Mouse (Mus musculus): ENCODE results near the gene Cav1. TPM values are rescaled to one million over a fixed set of nuclear protein-coding genes. Genes with fewer than 3 reads are reported as not detected.

The Cav1 gene
- polyA plus RNA-seq, 1 experiment from 2014 or later: 98.7 TPM

- 24% methylated on average over 11 of the region's 11 CpGs for WGBS
- Histone ChIP-seq H3K27me3 (no peaks in the 10 kb centered on the region), H3K9ac (no peak overlapping the region), H3K4me3 (replicated peaks) (peak overlapping the region; percentile 23; the same call in 1 of the 2 replicates), H3K36me3 (no peaks in the 10 kb centered on the region), H3K9me3 (replicated peaks) (no peaks in the 10 kb centered on the region), H3K4me1 (peaks cover 8% of the 10 kb centered on the region; the same call in 1 of the 2 replicates), H3K4me2 (peak overlapping the region; percentile 46), H3K27ac (no peak overlapping the region)
- peak; percentile 46; the same call in 1 of the 2 replicates for ATAC-seq (replicated peaks; ENCODE audit: low FRiP score)
Measured at GRCm38 (mm10) chr6:17327216-17327615, 21.1 kb downstream of the Cav1 start.

GRCm38 (mm10) chr6:17329801-17330200, 23.7 kb downstream of the Cav1 start:
- Histone ChIP-seq H3K36me3 (no peaks in the 10 kb centered on the region), H3K27ac (no peak overlapping the region), H3K4me3 (replicated peaks) (no peak overlapping the region), H3K4me2 (no peak overlapping the region), H3K4me1 (peaks cover 8% of the 10 kb centered on the region; the same call in 1 of the 2 replicates), H3K9ac (no peak overlapping the region), H3K9me3 (replicated peaks) (no peaks in the 10 kb centered on the region), H3K27me3 (no peaks in the 10 kb centered on the region)
- 82% methylated on average over 3 of the region's 3 CpGs for WGBS
- no peak for ATAC-seq (replicated peaks; ENCODE audit: low FRiP score)

GRCm38 (mm10) chr6:17337724-17338123, 31.6 kb downstream of the Cav1 start:
- Histone ChIP-seq H3K27ac (no peak overlapping the region), H3K4me3 (replicated peaks) (no peak overlapping the region), H3K36me3 (no peaks in the 10 kb centered on the region), H3K4me2 (no peak overlapping the region), H3K4me1 (no peaks in the 10 kb centered on the region), H3K27me3 (no peaks in the 10 kb centered on the region), H3K9me3 (replicated peaks) (no peaks in the 10 kb centered on the region), H3K9ac (no peak overlapping the region)
- WGBS: 95% methylated on average over 2 of the region's 2 CpGs
- no peak for ATAC-seq (replicated peaks; ENCODE audit: low FRiP score)

GRCm38 (mm10) chr6:17340406-17340805, 34.3 kb downstream of the Cav1 start:
- no peaks in the 10 kb centered on the region for H3K36me3 ChIP-seq
- H3K4me3 ChIP-seq (replicated peaks): no peak overlapping the region
- no peak overlapping the region for H3K27ac ChIP-seq
- no peaks in the 10 kb centered on the region for H3K27me3 ChIP-seq
- no peak overlapping the region for H3K9ac ChIP-seq
- no peak for ATAC-seq (replicated peaks; ENCODE audit: low FRiP score)
- no peaks in the 10 kb centered on the region for H3K4me1 ChIP-seq
- H3K4me2 ChIP-seq: no peak overlapping the region
- no peaks in the 10 kb centered on the region for H3K9me3 ChIP-seq (replicated peaks)
- 9% methylated on average over 2 of the region's 2 CpGs for WGBS

- H3K27me3 ChIP-seq: no peaks in the 10 kb centered on the region
- H3K9me3 ChIP-seq (replicated peaks): no peaks in the 10 kb centered on the region
- H3K36me3 ChIP-seq: no peaks in the 10 kb centered on the region
- H3K9ac ChIP-seq: no peak overlapping the region
- H3K27ac ChIP-seq: no peak overlapping the region
- H3K4me2 ChIP-seq: no peak overlapping the region
- H3K4me3 ChIP-seq (replicated peaks): no peak overlapping the region
- ATAC-seq (replicated peaks; ENCODE audit: low FRiP score): no peak
- WGBS: 82% methylated on average over 3 of the region's 3 CpGs
- H3K4me1 ChIP-seq: no peaks in the 10 kb centered on the region
Measured at GRCm38 (mm10) chr6:17348011-17348410, 41.9 kb downstream of the Cav1 start.

- no peaks in the 10 kb centered on the region for H3K9me3 ChIP-seq (replicated peaks)
Measured at GRCm38 (mm10) chr6:17350803-17351202, 44.7 kb downstream of the Cav1 start.

GRCm38 (mm10) chr6:17358896-17359690, 53.0 kb downstream of the Cav1 start:
- no peaks in the 10 kb centered on the region for H3K4me1 ChIP-seq
- H3K4me2 ChIP-seq: no peak overlapping the region
- WGBS: 16% methylated on average over 6 of the region's 6 CpGs
- no peaks in the 10 kb centered on the region for H3K9me3 ChIP-seq (replicated peaks)
- no peak overlapping the region for H3K9ac ChIP-seq
- no peaks in the 10 kb centered on the region for H3K27me3 ChIP-seq
- no peak overlapping the region for H3K27ac ChIP-seq
- H3K4me3 ChIP-seq (replicated peaks): no peak overlapping the region
- no peak for ATAC-seq (replicated peaks; ENCODE audit: low FRiP score)
- no peaks in the 10 kb centered on the region for H3K36me3 ChIP-seq

More at GRCm38 (mm10) chr6:17350803-17351202, 44.7 kb downstream of the Cav1 start:
- Histone ChIP-seq H3K4me3 (replicated peaks) (no peak overlapping the region), H3K27ac (no peak overlapping the region), H3K4me1 (no peaks in the 10 kb centered on the region), H3K27me3 (no peaks in the 10 kb centered on the region), H3K9ac (no peak overlapping the region), H3K4me2 (no peak overlapping the region), H3K36me3 (no peaks in the 10 kb centered on the region)
- ATAC-seq (replicated peaks; ENCODE audit: low FRiP score): no peak
- 78% methylated on average over 5 of the region's 5 CpGs for WGBS

- no peaks in the 10 kb centered on the region for H3K36me3 ChIP-seq
- no peaks in the 10 kb centered on the region for H3K9me3 ChIP-seq (replicated peaks)
- H3K4me2 ChIP-seq: no peak overlapping the region
- WGBS: 44% methylated on average over 3 of the region's 3 CpGs
- no peaks in the 10 kb centered on the region for H3K27me3 ChIP-seq
- no peak overlapping the region for H3K4me3 ChIP-seq (replicated peaks)
- H3K9ac ChIP-seq: no peak overlapping the region
- ATAC-seq (replicated peaks; ENCODE audit: low FRiP score): no peak
- no peaks in the 10 kb centered on the region for H3K4me1 ChIP-seq
- H3K27ac ChIP-seq: no peak overlapping the region
Measured at GRCm38 (mm10) chr6:17362771-17363170, 56.6 kb downstream of the Cav1 start.

- Histone ChIP-seq H3K4me3 (replicated peaks) (no peak overlapping the region), H3K4me1 (no peaks in the 10 kb centered on the region), H3K36me3 (no peaks in the 10 kb centered on the region), H3K27me3 (no peaks in the 10 kb centered on the region), H3K27ac (no peak overlapping the region), H3K9ac (no peak overlapping the region), H3K4me2 (no peak overlapping the region), H3K9me3 (replicated peaks) (no peaks in the 10 kb centered on the region)
- 87% methylated on average over 17 of the region's 17 CpGs for WGBS
- ATAC-seq (replicated peaks; ENCODE audit: low FRiP score): no peak
Measured at GRCm38 (mm10) chr6:17363446-17364179, 57.5 kb downstream of the Cav1 start.

- Histone ChIP-seq H3K36me3 (no peaks in the 10 kb centered on the region), H3K27me3 (no peaks in the 10 kb centered on the region), H3K4me3 (replicated peaks) (no peak overlapping the region), H3K4me1 (no peaks in the 10 kb centered on the region), H3K9ac (no peak overlapping the region), H3K4me2 (no peak overlapping the region), H3K9me3 (replicated peaks) (no peaks in the 10 kb centered on the region), H3K27ac (no peak overlapping the region)
- no peak for ATAC-seq (replicated peaks; ENCODE audit: low FRiP score)
- 90% methylated on average over 5 of the region's 5 CpGs for WGBS
Measured at GRCm38 (mm10) chr6:17374326-17374725, 68.2 kb downstream of the Cav1 start.

GRCm38 (mm10) chr6:17377371-17377770, 71.2 kb downstream of the Cav1 start:
- Histone ChIP-seq H3K4me3 (replicated peaks) (no peak overlapping the region), H3K4me2 (no peak overlapping the region), H3K9me3 (replicated peaks) (no peaks in the 10 kb centered on the region), H3K27me3 (no peaks in the 10 kb centered on the region), H3K4me1 (no peaks in the 10 kb centered on the region), H3K36me3 (no peaks in the 10 kb centered on the region), H3K9ac (no peak overlapping the region), H3K27ac (no peak overlapping the region)
- ATAC-seq (replicated peaks; ENCODE audit: low FRiP score): no peak
- WGBS: 65% methylated on average over 2 of the region's 2 CpGs

- no peak overlapping the region for H3K9ac ChIP-seq
- 89% methylated on average over 3 of the region's 3 CpGs for WGBS
- no peaks in the 10 kb centered on the region for H3K36me3 ChIP-seq
- no peak for ATAC-seq (replicated peaks; ENCODE audit: low FRiP score)
- no peak overlapping the region for H3K4me3 ChIP-seq (replicated peaks)
- H3K27ac ChIP-seq: no peak overlapping the region
- no peaks in the 10 kb centered on the region for H3K9me3 ChIP-seq (replicated peaks)
- no peaks in the 10 kb centered on the region for H3K4me1 ChIP-seq
- H3K4me2 ChIP-seq: no peak overlapping the region
- H3K27me3 ChIP-seq: no peaks in the 10 kb centered on the region
Measured at GRCm38 (mm10) chr6:17380102-17380501, 74.0 kb downstream of the Cav1 start.

Measured in kidney, embryonic 15.5 days (tissue).